Mouse (Mus musculus) hindbrain, postnatal 0 days (tissue): ENCODE measurements around the gene Ttc30b. TPM values are rescaled to one million over a fixed set of nuclear protein-coding genes. Genes with fewer than 3 reads are reported as not detected.

Source experiments
- ATAC-seq: fragments of 200-750 bp; cut with Nextera tagmentation; 2 replicates; pipeline ENCODE4 v1.8.0; 2017; ENCODE audit warnings: mild to moderate bottlenecking, moderate TSS enrichment, moderate library complexity
- DNase-seq: peaks from one replicate; pipeline ENCODE4 v3.0.0-alpha.2; 2015; ENCODE audit warnings: low spot score
- H3K27ac ChIP-seq: fragments of 300-500 bp; sonication (generic); 2 replicates; pipeline ENCODE4 v1.5.1; 2014; ENCODE audit warnings: mild to moderate bottlenecking
- H3K27me3 ChIP-seq: fragments of 300-500 bp; sonication (generic); 2 replicates; pipeline ENCODE4 v1.6.1; 2014; ENCODE audit warnings: low read length, mixed read lengths; ENCODE audit not compliant: insufficient read depth
- H3K36me3 ChIP-seq: fragments of 300-500 bp; sonication (generic); 2 replicates; pipeline ENCODE4 v1.6.1; 2014; ENCODE audit warnings: low read length, mixed read lengths; ENCODE audit not compliant: insufficient read depth
- H3K4me1 ChIP-seq: fragments of 300-500 bp; sonication (generic); 2 replicates; pipeline ENCODE4 v1.6.1; 2014; ENCODE audit warnings: antibody characterized with exemption, low read length, mixed read lengths; ENCODE audit not compliant: insufficient read depth
- H3K4me2 ChIP-seq: fragments of 300-500 bp; sonication (generic); 2 replicates; pipeline ENCODE4 v1.6.1; 2014; ENCODE audit warnings: low read depth, mild to moderate bottlenecking, low read length, moderate library complexity, mixed read lengths
- H3K4me3 ChIP-seq: fragments of 300-500 bp; sonication (generic); 2 replicates; pipeline ENCODE4 v1.5.1; 2014; ENCODE audit warnings: low read length
- H3K9ac ChIP-seq: fragments of 300-500 bp; sonication (generic); replicated peaks from 2 replicates; pipeline ENCODE4 v1.6.1; 2014; ENCODE audit warnings: mild to moderate bottlenecking, low read length, moderate library complexity, mixed read lengths
- H3K9me3 ChIP-seq: fragments of 300-500 bp; sonication (generic); 2 replicates; pipeline ENCODE4 v1.6.1; 2016; ENCODE audit warnings: low read length, mixed read lengths
- CTCF ChIP-seq: IDR thresholded peaks from 2 replicates; pipeline ENCODE4 v1.5.1; 2016; ENCODE audit warnings: antibody characterized with exemption, control low read depth, low read depth
- WGBS: fragments of 180-500 bp; shearing (Covaris S2); extraction: QIAGEN DNeasy Blood & Tissue Kit; methylation state at CpG from one replicate; pipeline ENCODE4 v1.1.7; 2014; 5-methylcytosine and 5-hydroxymethylcytosine counted together
- polyA plus RNA-seq: library from polyadenylated mRNA; unstranded; fragments of >200 nt; fragmentation: Nextera tagmentation; extraction: Ambion mirVana; gene quantifications from 2 replicates; pipeline ENCODE4 v1.2.1, GENCODE M21; 2015
- total RNA-seq: library from RNA; depleted of rRNA; stranded (reverse); fragments of >200 nt; gene quantifications from 2 replicates; pipeline ENCODE4 v1.2.3, GENCODE M21; 2014

The Ttc30b gene
- total and polyA plus RNA-seq, 2 experiments from 2014 or later, result 16.3 to 33.9 TPM

- no peak overlapping the region for H3K4me3 ChIP-seq
- no peak for DNase-seq
- 57% methylated on average over 7 of the region's 7 CpGs for whole genome bisulfite sequencing
- H3K4me1 ChIP-seq, result no peaks in the 10 kb centered on the region
- no peak overlapping the region for H3K4me2 ChIP-seq
- TF ChIP-seq CTCF, result no peak
- no peaks in the 10 kb centered on the region for H3K9me3 ChIP-seq
- H3K27me3 ChIP-seq, result no peaks in the 10 kb centered on the region
- H3K9ac ChIP-seq, result no peak overlapping the region
- 0 out of 2 replicates have a peak overlapping the region, but pooled peaks have one; percentile 17 for H3K27ac ChIP-seq
- ATAC-seq, result no peak
- no peaks in the 10 kb centered on the region; the same call in 1 of the 2 replicates for H3K36me3 ChIP-seq
These were observed 4.8 kb downstream of the Ttc30b start for GRCm38 (mm10) chr2:75933541-75933940.

GRCm38 (mm10) chr2:75930941-75931340 is 7.4 kb downstream of the Ttc30b start:
- H3K4me3 ChIP-seq, result no peak overlapping the region
- no peak for TF ChIP-seq CTCF
- no peak overlapping the region for H3K4me2 ChIP-seq
- no peak overlapping the region for H3K9ac ChIP-seq
- H3K27me3 ChIP-seq, result no peaks in the 10 kb centered on the region
- no peaks in the 10 kb centered on the region for H3K9me3 ChIP-seq
- no peak for DNase-seq
- 91% methylated on average over 2 of the region's 2 CpGs for WGBS
- H3K36me3 ChIP-seq, result no peaks in the 10 kb centered on the region; the same call in 1 of the 2 replicates
- no peaks in the 10 kb centered on the region for H3K4me1 ChIP-seq
- H3K27ac ChIP-seq, result no peak overlapping the region
- no peak for ATAC-seq

- H3K4me1 ChIP-seq, result no peaks in the 10 kb centered on the region
- TF ChIP-seq CTCF, result no peak
- no peak overlapping the region for H3K9ac ChIP-seq
- 70% methylated on average over 6 of the region's 6 CpGs for WGBS
- H3K27me3 ChIP-seq, result no peaks in the 10 kb centered on the region
- H3K4me3 ChIP-seq, result no peak overlapping the region
- H3K27ac ChIP-seq, result no peak overlapping the region
- no peak for ATAC-seq
- H3K36me3 ChIP-seq, result no peaks in the 10 kb centered on the region; the same call in 1 of the 2 replicates
- DNase-seq, result peak; percentile 49
- no peak overlapping the region for H3K4me2 ChIP-seq
- no peaks in the 10 kb centered on the region for H3K9me3 ChIP-seq
These were observed 8.5 kb downstream of the Ttc30b start for GRCm38 (mm10) chr2:75929786-75930444.

GRCm38 (mm10) chr2:75929141-75929540 is 9.2 kb downstream of the Ttc30b start:
- no peak for TF ChIP-seq CTCF
- H3K9me3 ChIP-seq, result no peaks in the 10 kb centered on the region
- H3K4me1 ChIP-seq, result no peaks in the 10 kb centered on the region
- peak; percentile 16 for DNase-seq
- no peak overlapping the region for H3K4me3 ChIP-seq
- H3K36me3 ChIP-seq, result no peaks in the 10 kb centered on the region; the same call in 1 of the 2 replicates
- ATAC-seq, result no peak
- no peak overlapping the region for H3K9ac ChIP-seq
- no peak overlapping the region; the same call in 1 of the 2 replicates for H3K27ac ChIP-seq
- no peaks in the 10 kb centered on the region for H3K27me3 ChIP-seq
- WGBS, result 72% methylated on average over 2 of the region's 2 CpGs
- no peak overlapping the region for H3K4me2 ChIP-seq

- ATAC-seq (no peak), DNase-seq (no peak)
- TF ChIP-seq CTCF, result no peak
- H3K9me3 ChIP-seq, result no peaks in the 10 kb centered on the region
- no peak overlapping the region for H3K9ac ChIP-seq
- no peaks in the 10 kb centered on the region for H3K27me3 ChIP-seq
- H3K27ac ChIP-seq, result no peak overlapping the region
- no peak overlapping the region for H3K4me2 ChIP-seq
- H3K36me3 ChIP-seq, result no peaks in the 10 kb centered on the region; the same call in 1 of the 2 replicates
- WGBS, result 90% methylated on average over 3 of the region's 3 CpGs
- no peak overlapping the region for H3K4me3 ChIP-seq
- no peaks in the 10 kb centered on the region for H3K4me1 ChIP-seq
These were observed 10.4 kb downstream of the Ttc30b start for GRCm38 (mm10) chr2:75928011-75928410.

- H3K36me3 ChIP-seq, result no peaks in the 10 kb centered on the region; the same call in 1 of the 2 replicates
- 55% methylated on average over 5 of the region's 5 CpGs for WGBS
- no peak overlapping the region for H3K27ac ChIP-seq
- H3K4me2 ChIP-seq, result no peak overlapping the region
- peak; percentile 10 for DNase-seq
- no peak for ATAC-seq
- H3K27me3 ChIP-seq, result no peaks in the 10 kb centered on the region
- H3K9me3 ChIP-seq, result no peaks in the 10 kb centered on the region
- no peak overlapping the region for H3K4me3 ChIP-seq
- TF ChIP-seq CTCF, result no peak
- no peaks in the 10 kb centered on the region for H3K4me1 ChIP-seq
- no peak overlapping the region for H3K9ac ChIP-seq
These were observed 12.3 kb downstream of the Ttc30b start for GRCm38 (mm10) chr2:75926061-75926460.

- no peak overlapping the region for H3K27ac ChIP-seq
- TF ChIP-seq CTCF, result no peak
- no peak for ATAC-seq
These were observed 14.5 kb downstream of the Ttc30b start for GRCm38 (mm10) chr2:75923807-75924340.

More at GRCm38 (mm10) chr2:75923807-75924340, 14.5 kb downstream of the Ttc30b start:
- Histone ChIP-seq H3K27me3 (no peaks in the 10 kb centered on the region), H3K36me3 (no peaks in the 10 kb centered on the region; the same call in 1 of the 2 replicates), H3K4me1 (no peaks in the 10 kb centered on the region), H3K9ac (no peak overlapping the region), H3K4me2 (no peak overlapping the region), H3K4me3 (no peak overlapping the region), H3K9me3 (no peaks in the 10 kb centered on the region)
- DNase-seq, result peak; percentile 8
- WGBS, result 74% methylated on average over 4 of the region's 4 CpGs
